Mouse (Mus musculus) forelimb bud, embryonic 11.5 days (tissue): ENCODE results near the gene 1700028K03Rik.

Experiments
- DNase-seq: peaks from one replicate; pipeline ENCODE4 v3.0.0-alpha.2; 2012; ENCODE audit warnings: low read depth, low spot score

Gene 1700028K03Rik

DNA sequence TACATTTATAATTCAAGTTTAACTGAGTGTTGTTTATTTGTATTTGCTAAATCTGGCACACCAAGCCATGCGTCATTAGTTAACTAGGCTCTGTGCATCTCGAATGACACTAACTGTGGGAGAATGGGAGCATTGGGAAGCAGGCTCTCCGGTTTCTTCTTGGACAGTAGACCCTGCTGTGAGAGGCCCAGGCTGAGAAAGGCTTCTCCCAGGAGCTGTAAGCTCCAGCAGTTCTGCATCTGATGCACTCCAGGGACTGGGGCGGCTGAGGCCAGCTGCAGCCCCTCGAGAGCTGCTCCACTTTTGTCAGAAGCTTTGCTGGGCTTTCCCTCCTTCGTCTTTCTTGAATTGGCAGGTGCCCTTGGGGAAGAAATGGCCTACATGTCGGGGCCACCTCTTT lies 7.2 kb downstream of the 1700028K03Rik start:
- no peak for DNase-seq

DNA sequence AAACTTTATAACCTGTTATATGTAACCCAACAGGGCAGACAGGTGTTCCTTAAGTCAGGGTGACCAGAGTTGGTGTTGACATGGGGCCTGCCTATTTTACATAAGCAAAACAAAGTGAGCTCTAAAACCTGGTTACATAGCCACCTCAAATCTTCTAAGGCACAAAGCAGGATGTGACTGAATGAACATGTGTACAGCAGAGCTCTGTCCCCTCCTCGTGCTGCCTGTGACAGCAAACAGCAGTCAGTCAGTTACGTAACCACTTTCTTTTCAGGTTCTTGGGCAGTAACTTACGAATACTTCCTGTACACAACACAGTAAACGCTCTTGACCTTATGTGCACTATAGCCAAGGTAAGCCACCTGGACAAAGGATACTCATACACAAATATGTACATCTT lies 11.4 kb downstream of the 1700028K03Rik start:
- DNase-seq, result no peak

DNA sequence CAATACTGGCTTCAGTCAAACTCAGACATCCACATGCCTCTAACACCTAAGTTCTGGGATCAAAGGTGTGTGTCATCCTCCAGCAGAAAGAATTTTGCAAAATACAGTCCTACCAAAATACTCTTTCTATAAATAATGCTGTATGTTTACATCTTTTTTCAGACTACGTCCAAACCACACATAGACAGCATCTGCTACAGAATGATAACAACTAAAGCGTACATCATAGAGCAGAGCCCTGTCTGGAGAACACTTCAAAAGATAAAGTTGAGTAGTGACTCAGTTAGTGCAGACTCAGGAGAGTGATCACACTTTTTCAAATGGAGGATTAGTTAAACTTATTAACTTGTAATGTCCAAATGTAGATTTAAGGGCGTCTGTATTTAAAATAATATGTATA lies 13.4 kb downstream of the 1700028K03Rik start:
- DNase-seq, result no peak

DNA sequence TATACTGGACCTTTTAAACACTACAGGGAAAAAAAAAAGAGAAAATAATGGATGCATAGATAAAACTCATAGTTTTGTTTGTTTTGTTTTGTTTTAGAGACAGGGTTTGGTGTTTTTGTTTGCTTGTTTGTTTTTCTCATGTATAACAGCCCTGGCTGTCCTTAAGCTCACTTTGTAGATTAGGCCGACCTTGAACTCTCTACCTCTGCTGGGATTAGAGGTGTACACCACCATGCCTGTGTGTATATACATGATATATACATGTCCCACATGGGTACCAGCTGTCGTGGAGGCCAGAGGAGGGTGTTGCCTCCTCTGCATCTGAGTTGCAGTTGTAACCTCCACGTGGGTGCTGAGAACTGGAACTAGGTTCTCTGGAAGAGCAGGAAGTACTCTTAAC lies 13.9 kb downstream of the 1700028K03Rik start:
- DNase-seq, result no peak

DNA sequence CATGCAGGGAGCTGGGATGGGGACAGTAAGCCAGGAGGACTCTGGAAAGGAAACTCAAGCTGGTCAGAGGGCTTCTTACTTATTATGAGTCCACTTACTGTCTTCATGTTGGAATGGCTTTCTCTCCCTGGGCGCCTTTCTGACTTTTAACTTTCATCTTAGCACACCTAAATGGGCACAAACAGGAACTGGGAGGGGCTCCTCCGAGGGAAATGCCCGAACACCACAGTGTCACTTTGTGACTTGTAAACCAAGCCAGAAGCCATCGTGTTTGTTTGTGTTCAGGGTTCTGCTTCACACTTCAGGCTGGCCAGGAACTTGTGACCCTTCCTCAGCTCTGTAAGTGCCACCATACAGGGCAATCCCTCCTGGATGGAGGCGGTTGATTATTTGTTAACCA lies 19.8 kb downstream of the 1700028K03Rik start:
- DNase-seq, result no peak

DNA sequence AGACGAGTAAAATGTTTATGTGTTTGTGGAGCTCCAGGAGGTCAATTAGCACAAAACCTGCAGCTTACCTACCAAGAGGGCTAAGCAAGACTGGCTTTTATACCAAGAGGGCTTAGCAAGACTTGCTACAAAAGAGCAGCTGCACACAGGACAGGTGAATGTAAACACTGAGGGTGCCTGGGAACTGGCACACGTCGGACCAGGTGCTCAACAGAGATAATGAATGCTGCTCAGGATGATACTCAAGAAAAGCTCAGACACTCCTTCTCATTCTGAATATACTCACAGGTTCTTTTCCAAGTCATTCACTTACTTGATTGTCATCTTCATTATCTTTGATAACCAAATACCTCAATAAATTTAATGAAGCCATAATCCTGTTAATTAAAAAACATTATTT lies 22.5 kb downstream of the 1700028K03Rik start:
- DNase-seq, result no peak

DNA sequence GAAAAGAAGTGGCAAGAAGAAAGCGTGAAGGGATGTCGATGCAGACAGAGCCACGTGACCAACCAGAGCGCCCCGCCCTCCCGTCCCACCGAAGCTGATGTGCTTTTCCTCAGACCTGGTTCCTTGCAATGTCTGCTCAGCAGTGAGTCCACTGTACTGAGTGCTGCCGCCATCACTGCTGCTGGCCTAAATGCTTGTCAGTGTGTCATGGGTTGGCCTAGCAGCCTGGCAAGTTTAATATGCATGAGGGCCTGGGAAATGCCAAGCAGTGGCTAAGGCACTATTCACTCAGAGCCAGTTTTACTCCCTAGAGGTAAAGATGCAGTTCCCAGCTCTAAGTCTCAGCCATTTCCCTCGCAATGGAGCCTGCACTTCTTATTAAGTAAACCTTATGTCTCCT lies 34.6 kb downstream of the 1700028K03Rik start:
- no peak for DNase-seq

DNA sequence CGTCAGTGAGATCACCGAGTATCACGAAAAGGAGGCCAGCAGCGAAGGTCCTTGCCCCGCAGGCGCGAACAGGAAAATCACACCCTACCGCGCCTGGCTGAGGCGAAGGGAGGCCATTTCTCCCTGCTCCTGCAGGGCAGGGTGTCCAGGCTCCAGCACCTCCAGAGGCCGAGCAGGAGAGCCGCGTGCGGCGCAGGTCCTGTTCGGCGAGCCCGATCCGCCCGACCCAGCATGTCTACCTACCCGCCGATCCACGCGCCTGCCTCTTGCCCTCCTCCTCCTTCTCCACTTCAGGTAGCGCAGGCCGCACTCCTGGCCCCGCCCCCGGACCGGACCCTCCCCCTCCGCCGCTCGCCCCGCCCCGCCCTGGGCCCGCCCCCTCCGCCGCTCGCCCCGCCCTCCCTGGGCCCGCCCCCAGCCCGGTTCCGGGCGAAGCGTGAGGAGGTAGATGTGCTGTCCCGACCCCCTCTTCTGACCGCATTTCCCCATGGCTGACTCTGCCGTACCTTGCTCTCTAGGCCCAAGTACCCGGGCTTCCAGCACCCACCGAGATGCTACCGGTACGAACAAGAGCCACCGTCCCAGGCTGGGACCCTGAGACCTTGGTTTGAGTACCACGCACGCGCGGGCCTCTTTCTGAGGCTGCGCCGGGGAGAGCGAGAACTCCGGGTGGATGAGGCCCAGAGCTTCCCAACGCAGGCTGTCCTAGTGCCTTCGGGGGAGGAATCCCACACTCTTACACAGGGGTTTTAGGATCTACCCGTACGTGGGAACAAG lies 63.0 kb downstream of the 1700028K03Rik start, which contains the start of the genes Rpap2 and Glmn:
Gene Rpap2, plus strand, starts transcription at position 73 of the 777 bp plus-strand sequence.
Gene Glmn, minus strand, starts transcription at position 588 of the 777 bp plus-strand sequence.
- DNase-seq, result peak; percentile 76

DNA sequence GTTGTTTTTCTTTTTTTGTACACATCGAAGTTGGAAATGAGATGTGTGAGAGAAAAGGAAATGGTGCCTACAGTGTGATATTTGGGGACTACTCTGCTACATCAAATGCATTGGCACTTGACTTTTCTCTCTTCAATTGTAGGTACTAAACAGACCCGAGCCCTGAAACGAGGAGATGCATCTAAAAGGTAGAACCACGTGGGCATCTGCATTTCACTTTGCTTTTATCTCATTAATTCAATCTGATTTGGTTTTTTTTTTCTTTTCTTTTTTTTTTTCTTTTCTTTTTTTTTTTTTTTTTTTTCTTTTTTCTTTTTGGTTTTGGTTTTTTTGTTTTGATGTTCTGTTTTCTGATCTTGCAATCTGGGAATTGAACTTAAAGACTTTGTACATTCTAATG lies 63.9 kb downstream of the 1700028K03Rik start:
- no peak for DNase-seq
